Mouse (Mus musculus): ENCODE results near the gene Zfyve1.
A peak's percentile ranks its signal among the peaks of the same experiment; 100 is the strongest.
"Not testable (repeated sequence)": the region's sequence is repeated elsewhere in the genome, so short reads cannot be mapped to it uniquely, and the experiment has no call there.

The Zfyve1 gene

GRCm38 (mm10) chr12:83597025-83597501 is at the start of gene Zfyve1:
Gene Zfyve1, minus strand, starts transcription at chr12:83597222.
- peak; percentile 93 for DNase-seq (ENCODE audit: low spot score in 2 of 2)

- no peak for DNase-seq (ENCODE audit: low spot score in 2 of 2)
Observed at GRCm38 (mm10) chr12:83643116-83643515, 46.1 kb upstream of the Zfyve1 start.

GRCm38 (mm10) chr12:83641233-83641632 is 44.2 kb upstream of the Zfyve1 start:
- DNase-seq (ENCODE audit: low spot score in 2 of 2): no peak

DNA sequence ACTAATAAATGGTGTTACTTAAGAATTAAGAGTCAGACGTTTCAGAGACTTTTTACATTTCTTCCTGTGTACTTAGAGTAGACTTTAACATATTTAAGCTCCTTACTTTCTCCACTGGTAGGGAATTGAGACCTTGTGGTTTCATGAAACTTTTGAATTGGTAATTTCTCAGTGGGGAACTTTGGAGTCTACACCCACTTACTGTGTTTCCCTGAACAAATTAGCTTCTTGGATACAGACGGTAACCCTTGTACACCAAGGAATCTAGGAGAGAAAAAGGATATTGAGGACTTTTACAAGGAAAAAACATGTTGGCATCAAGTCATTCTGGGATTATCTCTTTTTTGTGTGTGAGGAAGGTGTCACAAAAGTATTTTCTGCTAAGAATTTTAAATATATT is 36.8 kb upstream of the Zfyve1 start:
- no peak for DNase-seq (ENCODE audit: low spot score in 2 of 2)

- peak; percentile 35 to 46 for DNase-seq (ENCODE audit: low spot score in 2 of 2)
Observed at GRCm38 (mm10) chr12:83632680-83633025, 35.6 kb upstream of the Zfyve1 start.

DNA sequence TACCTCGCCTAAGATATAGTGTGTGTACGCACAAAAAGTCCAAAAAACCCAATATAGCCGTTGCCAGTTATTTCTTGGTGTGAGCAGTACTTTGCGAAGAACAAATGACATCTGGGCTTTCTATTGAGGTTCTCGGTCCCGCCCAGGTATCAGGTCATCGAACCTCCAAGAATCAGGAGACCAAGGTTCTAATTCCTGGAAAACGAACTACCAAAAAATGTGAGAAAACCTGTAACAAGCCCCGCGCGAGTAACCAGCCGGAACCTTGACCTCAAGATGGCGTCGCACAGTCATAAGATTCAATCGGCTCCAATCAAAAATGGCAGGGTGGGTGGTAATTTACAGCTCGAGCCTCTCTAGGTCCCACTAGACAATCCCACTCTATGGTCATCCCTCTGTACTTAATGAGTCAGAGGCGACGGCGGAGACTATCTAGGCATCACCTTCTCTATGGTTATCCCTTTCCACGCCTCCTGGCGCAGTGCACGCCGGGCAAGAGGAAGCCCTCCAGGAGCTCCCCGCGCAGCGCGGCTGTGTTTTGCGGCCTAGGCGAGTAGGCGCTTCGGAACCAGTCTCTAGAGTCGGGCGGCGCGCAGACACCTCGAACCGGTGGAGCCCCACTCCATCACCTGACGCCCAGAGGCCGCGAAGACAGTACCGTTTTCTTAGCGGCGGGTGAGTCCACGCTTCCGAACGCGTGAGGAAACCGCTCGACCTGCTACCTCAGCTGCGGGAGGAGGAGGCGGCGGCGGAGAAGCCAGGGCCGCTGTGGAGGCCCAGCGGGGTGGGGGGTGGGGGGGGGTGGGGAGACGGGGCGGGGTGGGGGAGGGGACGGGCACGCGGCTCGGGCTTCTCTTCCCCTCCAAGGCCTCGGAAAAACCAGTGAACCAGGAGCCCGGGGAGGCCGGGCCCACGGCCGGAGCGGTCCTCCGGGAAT is 35.0 kb upstream of the Zfyve1 start:
- DNase-seq (ENCODE audit: low spot score in 2 of 2): peak; percentile 93 to 97

DNA sequence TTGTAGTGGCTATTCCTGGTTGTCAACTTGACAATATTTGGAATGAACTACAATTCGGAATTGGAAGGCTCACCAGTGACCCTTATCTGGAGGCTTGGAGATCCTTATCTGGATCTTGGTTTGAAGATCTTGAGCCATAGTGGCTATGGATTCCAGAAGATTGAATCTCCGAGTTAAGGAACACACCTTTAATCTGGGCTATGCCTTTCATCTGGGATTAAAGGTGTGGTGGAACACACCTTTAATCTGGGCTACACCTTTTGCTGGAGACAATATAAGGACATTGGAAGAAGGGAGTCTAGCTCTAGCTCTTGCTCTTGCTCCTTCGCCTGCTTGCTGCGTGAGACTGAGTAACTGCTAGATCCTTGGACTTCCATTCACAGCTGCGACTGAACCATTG is 33.9 kb upstream of the Zfyve1 start, which contains the start of gene Rbm25:
Gene Rbm25 (plus strand): TSS at position 301 of the 400 bp plus-strand sequence.
- DNase-seq (ENCODE audit: low spot score in 2 of 2): not testable (repeated sequence)

DNA sequence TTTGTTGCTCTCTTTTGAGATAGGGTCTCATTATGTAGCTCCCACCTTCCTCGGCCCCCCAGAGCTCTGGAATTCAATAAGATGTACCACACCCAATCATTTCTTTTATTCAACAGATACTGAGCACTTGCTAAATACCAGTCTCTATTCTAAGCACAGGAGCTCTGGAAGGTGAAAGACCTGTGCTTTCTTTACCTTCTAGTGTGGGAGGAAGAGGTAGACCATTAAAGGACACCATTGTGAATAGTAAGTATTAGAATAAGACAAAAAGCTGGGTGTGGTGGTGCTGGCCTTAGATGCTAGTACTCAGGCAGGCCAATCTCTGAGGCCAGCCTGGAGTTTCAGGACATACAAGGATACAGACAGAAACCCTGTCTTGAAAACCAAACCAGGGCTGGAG is 27.3 kb upstream of the Zfyve1 start:
- DNase-seq (ENCODE audit: low spot score in 2 of 2): no peak

GRCm38 (mm10) chr12:83622031-83622755 is 25.2 kb upstream of the Zfyve1 start:
- no peak for DNase-seq (ENCODE audit: low spot score in 2 of 2)

- DNase-seq (ENCODE audit: low spot score in 2 of 2): not testable (repeated sequence)
Observed at GRCm38 (mm10) chr12:83620694-83621093, 23.7 kb upstream of the Zfyve1 start.

GRCm38 (mm10) chr12:83618981-83619380 is 22.0 kb upstream of the Zfyve1 start:
- no peak for DNase-seq (ENCODE audit: low spot score in 2 of 2)

DNA sequence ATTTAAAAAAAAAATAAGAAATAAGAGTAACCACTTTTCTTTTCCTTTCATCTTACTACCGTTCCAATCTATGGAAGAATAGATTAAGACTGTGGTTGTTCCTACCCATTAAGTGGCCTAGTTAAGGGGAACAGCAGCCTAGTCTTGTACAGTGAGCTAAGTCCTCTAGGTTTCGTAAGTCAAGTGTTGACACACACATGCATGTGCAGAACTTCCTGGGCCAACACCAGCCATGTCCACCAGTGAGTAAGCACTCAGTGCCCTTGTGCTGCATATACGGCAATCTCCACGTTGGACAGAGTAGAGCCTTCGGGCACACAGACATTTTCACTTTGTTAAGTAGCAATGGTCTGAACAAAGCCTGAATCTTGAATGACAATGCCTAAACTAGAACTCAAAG is 20.2 kb upstream of the Zfyve1 start:
- no peak for DNase-seq (ENCODE audit: low spot score in 2 of 2)

DNA sequence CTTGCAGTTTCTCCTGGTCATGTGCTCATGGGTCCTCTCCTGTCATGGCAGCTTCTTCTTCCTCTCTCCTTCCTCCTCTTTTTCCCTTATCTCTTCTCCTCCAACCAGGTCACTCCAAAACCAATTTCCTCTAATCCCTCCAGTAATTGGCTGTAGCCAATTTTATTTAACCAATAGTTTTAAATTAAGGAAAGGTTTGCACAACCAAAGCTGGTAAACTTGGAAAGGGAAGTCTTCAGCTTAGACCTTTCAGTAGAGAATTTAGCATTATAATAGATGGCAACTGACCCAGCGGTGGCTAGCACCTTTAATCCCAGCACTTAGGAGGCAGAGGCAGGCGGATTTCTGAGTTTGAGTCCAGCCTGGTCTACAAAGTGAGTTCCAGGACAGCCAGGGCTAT is 9.4 kb upstream of the Zfyve1 start:
- DNase-seq (ENCODE audit: low spot score in 2 of 2): not testable (repeated sequence)

DNA sequence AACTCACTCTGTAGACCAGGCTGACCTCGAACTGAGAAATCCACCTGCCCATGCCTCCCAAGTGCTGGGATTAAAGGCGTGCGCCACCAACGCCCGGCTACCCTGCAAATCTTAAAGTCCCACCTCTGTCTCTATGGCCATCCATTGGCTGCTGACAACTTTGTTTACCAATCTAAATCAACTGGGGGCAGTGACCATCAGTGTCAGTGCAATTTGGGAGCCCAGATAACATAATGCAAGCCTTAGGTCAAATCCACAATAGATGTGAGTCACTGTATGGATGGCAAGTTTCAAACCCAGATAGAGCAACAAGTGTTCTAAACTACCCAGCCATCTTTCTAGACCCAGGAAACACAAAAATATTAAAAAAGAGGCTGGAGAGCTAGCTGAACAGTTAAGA is 5.3 kb upstream of the Zfyve1 start:
- no peak for DNase-seq (ENCODE audit: low spot score in 2 of 2)

- no peak for DNase-seq (ENCODE audit: low spot score in 2 of 2)
Observed at GRCm38 (mm10) chr12:83597881-83598280, 859 bp upstream of the Zfyve1 start.

- no peak for DNase-seq (ENCODE audit: low spot score in 2 of 2)
Observed at GRCm38 (mm10) chr12:83596191-83596954, 649 bp downstream of the Zfyve1 start.

DNA sequence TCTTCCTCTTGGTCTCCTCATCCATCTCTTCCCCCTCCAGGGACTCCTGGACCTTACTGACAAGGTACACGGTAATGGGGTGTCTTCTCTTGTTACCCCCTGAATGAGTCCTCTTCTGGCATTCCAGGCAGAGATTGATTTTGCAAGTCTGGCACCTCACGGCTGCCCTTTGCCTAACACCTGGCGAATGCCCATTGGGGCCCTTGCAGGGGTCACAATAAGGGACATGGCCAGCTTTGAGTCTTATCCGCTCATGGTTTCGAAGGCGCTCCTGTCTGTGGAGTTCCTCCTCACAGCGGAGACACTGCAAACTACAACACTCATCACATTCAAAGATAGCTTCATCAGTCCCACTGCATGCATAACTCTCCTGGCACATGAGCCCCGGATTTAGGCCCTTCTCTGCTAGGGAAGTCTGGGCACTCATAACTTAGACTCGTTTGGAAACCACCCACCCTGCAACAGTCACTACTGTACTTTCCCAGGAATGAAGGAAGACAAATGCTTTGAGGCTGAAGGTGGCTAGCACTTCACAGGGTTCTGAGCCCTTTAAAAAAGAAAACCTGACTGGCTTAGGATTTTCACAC is 2.5 kb downstream of the Zfyve1 start:
- DNase-seq (ENCODE audit: low spot score in 2 of 2): peak; percentile 13

GRCm38 (mm10) chr12:83591754-83592501 is 5.1 kb downstream of the Zfyve1 start:
- no peak for DNase-seq (ENCODE audit: low spot score in 2 of 2)

DNA sequence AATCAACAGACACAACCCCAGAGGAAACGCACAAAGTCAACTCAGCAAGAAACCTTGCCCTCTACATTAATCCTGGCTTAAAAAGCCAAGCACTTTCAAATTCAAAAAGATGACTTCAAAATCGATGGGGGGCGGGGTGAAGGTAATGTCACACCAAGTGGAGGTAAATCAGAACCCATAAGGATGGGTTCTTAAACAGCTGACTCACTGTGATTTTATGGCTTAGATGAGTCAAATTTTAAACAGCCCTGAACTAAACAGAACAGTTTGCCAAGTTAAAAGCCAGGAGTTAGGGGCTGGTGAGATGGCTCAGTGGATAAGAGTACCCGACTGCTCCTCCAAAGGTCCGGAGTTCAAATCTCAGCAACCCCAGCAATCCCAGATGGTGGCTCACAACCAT is 10.4 kb downstream of the Zfyve1 start:
- DNase-seq (ENCODE audit: low spot score in 2 of 2): no peak

- no peak for DNase-seq (ENCODE audit: low spot score in 2 of 2)
Observed at GRCm38 (mm10) chr12:83582747-83583146, 14.3 kb downstream of the Zfyve1 start.

DNA sequence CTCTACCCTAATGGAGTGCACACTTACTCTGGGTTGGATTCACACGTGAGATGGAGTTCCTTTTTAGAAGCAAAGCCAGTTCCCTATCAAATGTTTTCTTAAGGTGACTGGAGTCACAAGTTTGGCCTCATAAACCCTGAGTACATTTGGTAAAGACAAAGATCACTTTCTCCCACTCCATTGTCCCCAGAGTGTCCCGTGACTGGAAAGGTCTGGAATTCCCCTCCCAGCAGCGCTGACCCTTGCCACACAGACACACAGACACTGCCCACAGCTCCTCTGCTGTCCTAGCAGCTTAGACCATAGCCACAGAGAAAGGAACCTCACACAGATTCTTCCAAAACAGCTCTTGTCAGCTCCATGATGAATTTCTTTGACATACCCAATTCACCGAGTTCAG is 14.9 kb downstream of the Zfyve1 start:
- DNase-seq (ENCODE audit: low spot score in 2 of 2): no peak
